Mouse (Mus musculus) G1E (cell line): ENCODE results near the gene Rbbp5. TPM values are rescaled to one million over a fixed set of nuclear protein-coding genes. Genes with fewer than 3 reads are reported as not detected.

Experiments
- ATAC-seq: 2 replicates; pipeline ENCODE4 v1.8.0; 2016; ENCODE audit warnings: mild to moderate bottlenecking; ENCODE audit not compliant: insufficient number of reproducible peaks, poor library complexity, low FRiP score, severe bottlenecking; ENCODE audit errors: extremely low read depth
- DNase-seq: peaks from one replicate; pipeline ENCODE4 v3.0.0; 2012; ENCODE audit warnings: low spot score
- H3K27me3 ChIP-seq: 2 replicates; pipeline ENCODE4 v1.6.1; 2012; ENCODE audit warnings: mild to moderate bottlenecking, low read length, inconsistent platforms; ENCODE audit not compliant: insufficient read depth
- H3K36me3 ChIP-seq: replicated peaks from 2 replicates; pipeline ENCODE3; 2012; ENCODE audit warnings: mild to moderate bottlenecking, inconsistent platforms
- H3K4me1 ChIP-seq: 2 replicates; pipeline ENCODE4 v1.6.1; 2012; ENCODE audit warnings: low read depth, low read length, inconsistent platforms, mixed read lengths; ENCODE audit not compliant: insufficient read depth
- H3K4me3 ChIP-seq: 2 replicates; pipeline ENCODE4 v1.5.1; 2012; ENCODE audit warnings: low read depth, mild to moderate bottlenecking, inconsistent platforms, low read length, moderate library complexity, mixed read lengths
- H3K9me3 ChIP-seq: replicated peaks from 2 replicates; pipeline ENCODE4 v1.6.1; 2012; ENCODE audit warnings: inconsistent platforms
- CTCF ChIP-seq: IDR thresholded peaks from 2 replicates; pipeline ENCODE4 v1.5.1; 2012; ENCODE audit warnings: low read depth, low read length, inconsistent platforms, mixed read lengths
- GATA1 ChIP-seq: IDR thresholded peaks from 2 replicates; pipeline ENCODE4 v1.6.1; 2012; ENCODE audit warnings: borderline replicate concordance, low read length, inconsistent platforms, mixed read lengths
- GATA2 ChIP-seq: IDR thresholded peaks from 2 replicates; pipeline ENCODE4 v1.6.1; 2012; ENCODE audit warnings: low read depth, low read length, inconsistent platforms, borderline replicate concordance
- POLR2AphosphoS5 ChIP-seq: IDR thresholded peaks from 2 replicates; pipeline ENCODE4 v1.6.1; 2012; ENCODE audit warnings: low read depth, low read length, inconsistent platforms; ENCODE audit not compliant: insufficient replicate concordance
- TAL1 ChIP-seq: conservative IDR thresholded peaks from 2 replicates; pipeline ENCODE4 v1.6.1; 2012; ENCODE audit warnings: low read depth, low read length, inconsistent platforms, mixed read lengths
- polyA plus RNA-seq: library from polyadenylated mRNA; stranded (reverse); fragments of >175 nt; gene quantifications from 2 replicates; pipeline ENCODE4 v1.2.3, GENCODE M21; 2012
- total RNA-seq, 2 experiments: library from RNA; stranded (forward) in 1 of 2; stranded (reverse) in 1 of 2; fragments of 200-1000 nt in 1 of 2; fragments of >200 nt in 1 of 2; fragmentation: Nextera tagmentation in 1 of 2; gene quantifications; 2 replicates each; pipeline ENCODE4 v1.2.3; 2014 to 2017

Rbbp5 gene
- total and polyA plus RNA-seq, 3 experiments = 10.8 to 134 (median 93.4) TPM

GRCm38 (mm10) chr1:132533840-132534239 is 56.7 kb downstream of the Rbbp5 start:
- Histone ChIP-seq H3K36me3 (no peaks in the 10 kb centered on the region), H3K27me3 (peaks cover 49% of the 10 kb centered on the region), H3K4me1 (peaks cover 7% of the 10 kb centered on the region), H3K9me3 (no peaks in the 10 kb centered on the region), H3K4me3 (no peak overlapping the region)
- DNase-seq = no peak
- ATAC-seq = no peak
- TF ChIP-seq POLR2AphosphoS5 = no peak

- Histone ChIP-seq H3K4me3 (no peak overlapping the region), H3K9me3 (no peaks in the 10 kb centered on the region), H3K4me1 (peaks cover 4% of the 10 kb centered on the region), H3K27me3 (peaks cover 57% of the 10 kb centered on the region), H3K36me3 (no peaks in the 10 kb centered on the region)
- no peak for DNase-seq
- ATAC-seq = no peak
- TF ChIP-seq TAL1 = no peak
- TF ChIP-seq CTCF = no peak
- no peak for TF ChIP-seq GATA1
- no peak for TF ChIP-seq POLR2AphosphoS5
- TF ChIP-seq GATA2 = no peak
Measured at GRCm38 (mm10) chr1:132535541-132535940, 58.4 kb downstream of the Rbbp5 start.

GRCm38 (mm10) chr1:132536416-132536815 is 59.3 kb downstream of the Rbbp5 start:
- TF ChIP-seq POLR2AphosphoS5 = no peak
- no peak for TF ChIP-seq CTCF
- no peak for TF ChIP-seq TAL1
- TF ChIP-seq GATA1 = no peak
- no peak for TF ChIP-seq GATA2
- peaks cover 62% of the 10 kb centered on the region for H3K27me3 ChIP-seq
- no peak for ATAC-seq

GRCm38 (mm10) chr1:132537736-132538135 is 60.6 kb downstream of the Rbbp5 start:
- TF ChIP-seq TAL1 = no peak
- no peak for TF ChIP-seq POLR2AphosphoS5
- no peak for TF ChIP-seq GATA1
- TF ChIP-seq GATA2 = no peak
- no peak for TF ChIP-seq CTCF
- Histone ChIP-seq H3K27me3 (peaks cover 63% of the 10 kb centered on the region), H3K9me3 (no peaks in the 10 kb centered on the region), H3K4me3 (no peak overlapping the region), H3K4me1 (no peaks in the 10 kb centered on the region), H3K36me3 (no peaks in the 10 kb centered on the region)
- ATAC-seq (no peak), DNase-seq (no peak)

More at GRCm38 (mm10) chr1:132536416-132536815, 59.3 kb downstream of the Rbbp5 start:
- Histone ChIP-seq H3K36me3 (no peaks in the 10 kb centered on the region), H3K9me3 (no peaks in the 10 kb centered on the region), H3K4me1 (no peaks in the 10 kb centered on the region), H3K4me3 (no peak overlapping the region)
- no peak for DNase-seq

- no peak for TF ChIP-seq POLR2AphosphoS5
- H3K27me3 ChIP-seq = peaks cover 66% of the 10 kb centered on the region
- no peak overlapping the region for H3K4me3 ChIP-seq
- H3K4me1 ChIP-seq = no peaks in the 10 kb centered on the region
- DNase-seq (no peak), ATAC-seq (no peak)
- H3K36me3 ChIP-seq = no peaks in the 10 kb centered on the region
- H3K9me3 ChIP-seq = no peaks in the 10 kb centered on the region
Measured at GRCm38 (mm10) chr1:132540701-132541100, 63.5 kb downstream of the Rbbp5 start.

- Histone ChIP-seq H3K36me3 (no peaks in the 10 kb centered on the region), H3K9me3 (no peaks in the 10 kb centered on the region), H3K27me3 (peaks cover 67% of the 10 kb centered on the region), H3K4me1 (no peaks in the 10 kb centered on the region), H3K4me3 (no peak overlapping the region)
- ATAC-seq (no peak), DNase-seq (no peak)
- no peak for TF ChIP-seq CTCF
- no peak for TF ChIP-seq GATA1
- TF ChIP-seq POLR2AphosphoS5 = no peak
- no peak for TF ChIP-seq TAL1
- no peak for TF ChIP-seq GATA2
Measured at GRCm38 (mm10) chr1:132541171-132541823, 64.1 kb downstream of the Rbbp5 start.
